Mouse (Mus musculus): ENCODE measurements around the gene Max. TPM values are rescaled to one million over a fixed set of nuclear protein-coding genes. Genes with fewer than 3 reads are reported as not detected.

Max gene
- total and polyA plus RNA-seq, 2 experiments from 2014 or later = 8.4 to 26.8 TPM

GRCm38 (mm10) chr12:76894792-76895559 is 67.0 kb downstream of the Max start:
- TF ChIP-seq EP300 (IDR thresholded peaks at IDR 0.05; ENCODE audit: low read depth) (no peak), CTCF (IDR thresholded peaks at IDR 0.05; ENCODE audit: low read depth) (no peak)
- no peak for ATAC-seq (ENCODE audit: insufficient read depth, low read depth)
- peak overlapping the region; percentile 46; the same call in 1 of the 2 replicates for H3K27ac ChIP-seq (ENCODE audit: low read depth)
- DNase-seq (ENCODE audit: low spot score) = no peak
- H3K9me3 ChIP-seq (replicated peaks; ENCODE audit: control insufficient read depth, low read length) = no peaks in the 10 kb centered on the region
- no peak overlapping the region for H3K4me3 ChIP-seq (ENCODE audit: low read depth, low read length)
- peaks cover 16% of the 10 kb centered on the region for H3K4me1 ChIP-seq (ENCODE audit: control insufficient read depth, insufficient read depth)
- no peaks in the 10 kb centered on the region for H3K27me3 ChIP-seq (ENCODE audit: control insufficient read depth, insufficient read depth, low read length)
- H3K4me2 ChIP-seq (ENCODE audit: low read depth, low read length) = no peak overlapping the region
- 71% methylated on average over 10 of the region's 10 CpGs for WGBS
- H3K36me3 ChIP-seq (replicated peaks; ENCODE audit: control insufficient read depth, insufficient read depth, low read length) = peaks cover 1% of the 10 kb centered on the region; the same call in 1 of the 2 replicates
- no peak overlapping the region for H3K9ac ChIP-seq (replicated peaks; ENCODE audit: low read depth, low read length)

GRCm38 (mm10) chr12:76892910-76893695 is 68.9 kb downstream of the Max start:
- Histone ChIP-seq H3K4me2 (ENCODE audit: low read depth, low read length) (no peak overlapping the region), H3K36me3 (replicated peaks; ENCODE audit: control insufficient read depth, insufficient read depth, low read length) (0 out of 2 replicates have a peak, but pooled peaks cover 9% of the 10 kb centered on the region), H3K9me3 (replicated peaks; ENCODE audit: control insufficient read depth, low read length) (no peaks in the 10 kb centered on the region), H3K27ac (ENCODE audit: low read depth) (no peak overlapping the region), H3K27me3 (ENCODE audit: control insufficient read depth, insufficient read depth, low read length) (no peaks in the 10 kb centered on the region), H3K9ac (replicated peaks; ENCODE audit: low read depth, low read length) (no peak overlapping the region), H3K4me1 (ENCODE audit: control insufficient read depth, insufficient read depth) (peaks cover 16% of the 10 kb centered on the region), H3K4me3 (ENCODE audit: low read depth, low read length) (no peak overlapping the region)
- TF ChIP-seq EP300 (IDR thresholded peaks at IDR 0.05; ENCODE audit: low read depth) (no peak), CTCF (IDR thresholded peaks at IDR 0.05; ENCODE audit: low read depth) (no peak)
- no peak for DNase-seq (ENCODE audit: low spot score)
- ATAC-seq (ENCODE audit: insufficient read depth, low read depth) = no peak
- 88% methylated on average over 16 of the region's 16 CpGs for WGBS

- TF ChIP-seq EP300 (IDR thresholded peaks at IDR 0.05; ENCODE audit: low read depth) (no peak), CTCF (IDR thresholded peaks at IDR 0.05; ENCODE audit: low read depth) (no peak)
- peaks cover 24% of the 10 kb centered on the region for H3K4me1 ChIP-seq (ENCODE audit: control insufficient read depth, insufficient read depth)
- ATAC-seq (ENCODE audit: insufficient read depth, low read depth) (no peak), DNase-seq (ENCODE audit: low spot score) (no peak)
- 0 out of 2 replicates have a peak overlapping the region, but pooled peaks have one; percentile 20 for H3K9ac ChIP-seq (replicated peaks; ENCODE audit: low read depth, low read length)
- 0 out of 2 replicates have a peak, but pooled peaks cover 9% of the 10 kb centered on the region for H3K36me3 ChIP-seq (replicated peaks; ENCODE audit: control insufficient read depth, insufficient read depth, low read length)
- no peak overlapping the region for H3K4me3 ChIP-seq (ENCODE audit: low read depth, low read length)
- H3K4me2 ChIP-seq (ENCODE audit: low read depth, low read length) = no peak overlapping the region
- peak overlapping the region; percentile 30; the same call in 1 of the 2 replicates for H3K27ac ChIP-seq (ENCODE audit: low read depth)
- H3K27me3 ChIP-seq (ENCODE audit: control insufficient read depth, insufficient read depth, low read length) = no peaks in the 10 kb centered on the region
- no peaks in the 10 kb centered on the region for H3K9me3 ChIP-seq (replicated peaks; ENCODE audit: control insufficient read depth, low read length)
- 66% methylated on average over 3 of the region's 3 CpGs for WGBS
Measured at GRCm38 (mm10) chr12:76891160-76891559, 70.8 kb downstream of the Max start.

GRCm38 (mm10) chr12:76889404-76890184 is 72.4 kb downstream of the Max start:
- Histone ChIP-seq H3K9ac (replicated peaks; ENCODE audit: low read depth, low read length) (no peak overlapping the region), H3K4me1 (ENCODE audit: control insufficient read depth, insufficient read depth) (peaks cover 13% of the 10 kb centered on the region; the same call in 1 of the 2 replicates), H3K27me3 (ENCODE audit: control insufficient read depth, insufficient read depth, low read length) (no peaks in the 10 kb centered on the region), H3K4me2 (ENCODE audit: low read depth, low read length) (no peak overlapping the region), H3K4me3 (ENCODE audit: low read depth, low read length) (no peak overlapping the region), H3K27ac (ENCODE audit: low read depth) (no peak overlapping the region), H3K36me3 (replicated peaks; ENCODE audit: control insufficient read depth, insufficient read depth, low read length) (0 out of 2 replicates have a peak, but pooled peaks cover 9% of the 10 kb centered on the region), H3K9me3 (replicated peaks; ENCODE audit: control insufficient read depth, low read length) (no peaks in the 10 kb centered on the region)
- DNase-seq (ENCODE audit: low spot score) (no peak), ATAC-seq (ENCODE audit: insufficient read depth, low read depth) (no peak)
- TF ChIP-seq CTCF (IDR thresholded peaks at IDR 0.05; ENCODE audit: low read depth) = no peak
- TF ChIP-seq EP300 (IDR thresholded peaks at IDR 0.05; ENCODE audit: low read depth) = no peak
- 91% methylated on average over 11 of the region's 11 CpGs for WGBS

GRCm38 (mm10) chr12:76887941-76888340 is 74.1 kb downstream of the Max start:
- no peaks in the 10 kb centered on the region for H3K9me3 ChIP-seq (replicated peaks; ENCODE audit: control insufficient read depth, low read length)
- TF ChIP-seq EP300 (IDR thresholded peaks at IDR 0.05; ENCODE audit: low read depth) (no peak), CTCF (IDR thresholded peaks at IDR 0.05; ENCODE audit: low read depth) (no peak)
- no peak overlapping the region for H3K9ac ChIP-seq (replicated peaks; ENCODE audit: low read depth, low read length)
- peaks cover 19% of the 10 kb centered on the region for H3K4me1 ChIP-seq (ENCODE audit: control insufficient read depth, insufficient read depth)
- H3K4me3 ChIP-seq (ENCODE audit: low read depth, low read length) = no peak overlapping the region
- DNase-seq (ENCODE audit: low spot score) = no peak
- H3K36me3 ChIP-seq (replicated peaks; ENCODE audit: control insufficient read depth, insufficient read depth, low read length) = 0 out of 2 replicates have a peak, but pooled peaks cover 9% of the 10 kb centered on the region
- no peak overlapping the region for H3K4me2 ChIP-seq (ENCODE audit: low read depth, low read length)
- no peak overlapping the region for H3K27ac ChIP-seq (ENCODE audit: low read depth)
- H3K27me3 ChIP-seq (ENCODE audit: control insufficient read depth, insufficient read depth, low read length) = no peaks in the 10 kb centered on the region
- 45% methylated on average over 12 of the region's 12 CpGs for WGBS
- no peak for ATAC-seq (ENCODE audit: insufficient read depth, low read depth)

Other genes with a start within 250 kb of the Max start
- gene Churc1, start 196.7 kb downstream of the Max start, total RNA-seq (2014; rRNA removed; ENCODE audit: low replicate concordance) = 131 and 172 TPM in 2 replicates
- 307 TPM in 2 replicates for gene Churc1, start 196.7 kb downstream of the Max start, polyA plus RNA-seq (2015; fragmentation: Nextera tagmentation; extraction: Ambion mirVana)
- gene Fntb, start 196.6 kb downstream of the Max start, total RNA-seq (2014; rRNA removed; ENCODE audit: low replicate concordance) = 15.1 and 20.0 TPM in 2 replicates
- 13.0 and 13.2 TPM in 2 replicates for gene Fntb, start 196.6 kb downstream of the Max start, polyA plus RNA-seq (2015; fragmentation: Nextera tagmentation; extraction: Ambion mirVana)
- not detected in 2 replicates for gene Gpx2, start 166.6 kb downstream of the Max start, total RNA-seq (2014; rRNA removed; ENCODE audit: low replicate concordance)
- 0.49 TPM in 1 of 2 replicates, not detected in the other for gene Gpx2, start 166.6 kb downstream of the Max start, polyA plus RNA-seq (2015; fragmentation: Nextera tagmentation; extraction: Ambion mirVana)
- 1.1 and 10.3 TPM in 2 replicates for gene Rab15, start 139.3 kb downstream of the Max start, total RNA-seq (2014; rRNA removed; ENCODE audit: low replicate concordance)
- 1.6 and 1.7 TPM in 2 replicates for gene Rab15, start 139.3 kb downstream of the Max start, polyA plus RNA-seq (2015; fragmentation: Nextera tagmentation; extraction: Ambion mirVana)

Measured in heart, postnatal 0 days (tissue).